Mouse (Mus musculus): ENCODE results near the gene Zbtb22. TPM values are rescaled to one million over a fixed set of nuclear protein-coding genes. Genes with fewer than 3 reads are reported as not detected.
A peak's percentile ranks its signal among the peaks of the same experiment; 100 is the strongest.

Zbtb22 gene
- total and polyA plus RNA-seq, 2 experiments from 2014 or later = 12.0 to 29.1 TPM

GRCm38 (mm10) chr17:33908331-33909076 is 7.2 kb upstream of the Zbtb22 start:
- H3K27ac ChIP-seq (ENCODE audit: low read depth) = peak overlapping the region; percentile 96
- DNase-seq (ENCODE audit: low spot score) (no peak), ATAC-seq (ENCODE audit: insufficient read depth, low read depth) (peak; percentile 18)
- H3K4me3 ChIP-seq (ENCODE audit: low read depth, low read length) = peak overlapping the region; percentile 93
- H3K4me1 ChIP-seq (ENCODE audit: control insufficient read depth, insufficient read depth) = peaks cover 8% of the 10 kb centered on the region
- no peak for TF ChIP-seq EP300 (IDR thresholded peaks at IDR 0.05; ENCODE audit: low read depth)
- TF ChIP-seq CTCF (IDR thresholded peaks at IDR 0.05; ENCODE audit: low read depth) = no peak
- peak overlapping the region; percentile 83 for H3K4me2 ChIP-seq (ENCODE audit: low read depth, low read length)
- no peaks in the 10 kb centered on the region for H3K9me3 ChIP-seq (replicated peaks; ENCODE audit: control insufficient read depth, low read length)
- H3K36me3 ChIP-seq (replicated peaks; ENCODE audit: control insufficient read depth, insufficient read depth, low read length) = peaks cover 28% of the 10 kb centered on the region
- H3K27me3 ChIP-seq (ENCODE audit: control insufficient read depth, insufficient read depth, low read length) = no peaks in the 10 kb centered on the region
- WGBS = 1% methylated on average over 42 of the region's 44 CpGs
- peak overlapping the region; percentile 58 for H3K9ac ChIP-seq (replicated peaks; ENCODE audit: low read depth, low read length)

GRCm38 (mm10) chr17:33909077-33909868 is 6.4 kb upstream of the Zbtb22 start, which contains the start of gene Daxx:
Daxx (plus strand) TSS chr17:33909414.
- WGBS = under 1% methylated on average over 68 of the region's 68 CpGs
- peak within 1 kb of the TSS; percentile 83 for H3K4me2 ChIP-seq (ENCODE audit: low read depth, low read length)
- peaks cover 8% of the 10 kb centered on the region for H3K4me1 ChIP-seq (ENCODE audit: control insufficient read depth, insufficient read depth)
- H3K27ac ChIP-seq (ENCODE audit: low read depth) = peak within 1 kb of the TSS; percentile 96
- ATAC-seq (ENCODE audit: insufficient read depth, low read depth) (peak; percentile 97), DNase-seq (ENCODE audit: low spot score) (peak; percentile 96)
- H3K27me3 ChIP-seq (ENCODE audit: control insufficient read depth, insufficient read depth, low read length) = no peaks in the 10 kb centered on the region
- peaks cover 35% of the 10 kb centered on the region for H3K36me3 ChIP-seq (replicated peaks; ENCODE audit: control insufficient read depth, insufficient read depth, low read length)
- TF ChIP-seq CTCF (IDR thresholded peaks at IDR 0.05; ENCODE audit: low read depth) (no peak), EP300 (IDR thresholded peaks at IDR 0.05; ENCODE audit: low read depth) (peak; percentile 77; the same call in 1 of the 2 replicates)
- H3K9me3 ChIP-seq (replicated peaks; ENCODE audit: control insufficient read depth, low read length) = no peaks in the 10 kb centered on the region
- peak within 1 kb of the TSS; percentile 93 for H3K4me3 ChIP-seq (ENCODE audit: low read depth, low read length)
- H3K9ac ChIP-seq (replicated peaks; ENCODE audit: low read depth, low read length) = peak within 1 kb of the TSS; percentile 84

GRCm38 (mm10) chr17:33909869-33910250 is 5.8 kb upstream of the Zbtb22 start:
- H3K4me3 ChIP-seq (ENCODE audit: low read depth, low read length) = peak overlapping the region; percentile 93
- H3K27me3 ChIP-seq (ENCODE audit: control insufficient read depth, insufficient read depth, low read length) = no peaks in the 10 kb centered on the region
- ATAC-seq (ENCODE audit: insufficient read depth, low read depth) (no peak), DNase-seq (ENCODE audit: low spot score) (peak; percentile 21)
- H3K4me1 ChIP-seq (ENCODE audit: control insufficient read depth, insufficient read depth) = peaks cover 8% of the 10 kb centered on the region
- peak overlapping the region; percentile 84 for H3K9ac ChIP-seq (replicated peaks; ENCODE audit: low read depth, low read length)
- peaks cover 41% of the 10 kb centered on the region for H3K36me3 ChIP-seq (replicated peaks; ENCODE audit: control insufficient read depth, insufficient read depth, low read length)
- TF ChIP-seq EP300 (IDR thresholded peaks at IDR 0.05; ENCODE audit: low read depth) = no peak
- no peak for TF ChIP-seq CTCF (IDR thresholded peaks at IDR 0.05; ENCODE audit: low read depth)
- H3K27ac ChIP-seq (ENCODE audit: low read depth) = peak overlapping the region; percentile 96
- under 1% methylated on average over 14 of the region's 14 CpGs for WGBS
- peak overlapping the region; percentile 83 for H3K4me2 ChIP-seq (ENCODE audit: low read depth, low read length)
- H3K9me3 ChIP-seq (replicated peaks; ENCODE audit: control insufficient read depth, low read length) = no peaks in the 10 kb centered on the region

- H3K4me2 ChIP-seq (ENCODE audit: low read depth, low read length) = peak overlapping the region; percentile 83
- no peak for DNase-seq (ENCODE audit: low spot score)
- no peak for ATAC-seq (ENCODE audit: insufficient read depth, low read depth)
Observed at GRCm38 (mm10) chr17:33910346-33911051, 5.2 kb upstream of the Zbtb22 start.

More at GRCm38 (mm10) chr17:33910346-33911051, 5.2 kb upstream of the Zbtb22 start:
- no peaks in the 10 kb centered on the region for H3K9me3 ChIP-seq (replicated peaks; ENCODE audit: control insufficient read depth, low read length)
- 39% methylated on average over 11 of the region's 11 CpGs for WGBS
- H3K36me3 ChIP-seq (replicated peaks; ENCODE audit: control insufficient read depth, insufficient read depth, low read length) = peaks cover 45% of the 10 kb centered on the region
- H3K9ac ChIP-seq (replicated peaks; ENCODE audit: low read depth, low read length) = peak overlapping the region; percentile 84; the same call in 1 of the 2 replicates
- peak overlapping the region; percentile 96 for H3K27ac ChIP-seq (ENCODE audit: low read depth)
- H3K27me3 ChIP-seq (ENCODE audit: control insufficient read depth, insufficient read depth, low read length) = no peaks in the 10 kb centered on the region
- peak overlapping the region; percentile 93 for H3K4me3 ChIP-seq (ENCODE audit: low read depth, low read length)
- peaks cover 8% of the 10 kb centered on the region for H3K4me1 ChIP-seq (ENCODE audit: control insufficient read depth, insufficient read depth)
- no peak for TF ChIP-seq EP300 (IDR thresholded peaks at IDR 0.05; ENCODE audit: low read depth)
- no peak for TF ChIP-seq CTCF (IDR thresholded peaks at IDR 0.05; ENCODE audit: low read depth)

Measured in heart, postnatal 0 days (tissue).